Mouse (Mus musculus) midbrain, postnatal 0 days (tissue): Measurements from ENCODE around the gene Zfhx2. TPM values are rescaled to one million over a fixed set of nuclear protein-coding genes. Genes with fewer than 3 reads are reported as not detected.
A peak's percentile ranks its signal among the peaks of the same experiment; 100 is the strongest.

Experiments used
- ATAC-seq: fragments of 200-750 bp; cut with Nextera tagmentation; 2 replicates; pipeline ENCODE4 v1.8.0; 2017; ENCODE audit warnings: moderate number of reproducible peaks, mild to moderate bottlenecking, moderate TSS enrichment, moderate library complexity; ENCODE audit not compliant: low FRiP score
- DNase-seq: peaks from one replicate; pipeline ENCODE4 v3.0.0-alpha.2; 2015; ENCODE audit warnings: low spot score
- H3K27ac ChIP-seq: fragments of 300-500 bp; sonication (generic); 2 replicates; pipeline ENCODE4 v1.5.1; 2014; ENCODE audit warnings: low read depth, mild to moderate bottlenecking, low read length, mixed read lengths
- H3K27me3 ChIP-seq: fragments of 300-500 bp; sonication (generic); 2 replicates; pipeline ENCODE4 v1.6.1; 2014; ENCODE audit warnings: low read length, control low read depth, mixed read lengths; ENCODE audit not compliant: insufficient read depth
- H3K36me3 ChIP-seq: fragments of 300-500 bp; sonication (generic); 2 replicates; pipeline ENCODE4 v1.6.1; 2014; ENCODE audit warnings: low read length, control low read depth, mixed read lengths; ENCODE audit not compliant: insufficient read depth
- H3K4me1 ChIP-seq: fragments of 300-500 bp; sonication (generic); 2 replicates; pipeline ENCODE4 v1.6.1; 2014; ENCODE audit warnings: mild to moderate bottlenecking, control low read depth, antibody characterized with exemption, low read length, mixed read lengths; ENCODE audit not compliant: insufficient read depth
- H3K4me2 ChIP-seq: fragments of 300-500 bp; sonication (generic); 2 replicates; pipeline ENCODE4 v1.6.1; 2014; ENCODE audit warnings: low read depth, mild to moderate bottlenecking, low read length, mixed read lengths; ENCODE audit not compliant: poor library complexity, severe bottlenecking
- H3K4me3 ChIP-seq: fragments of 300-500 bp; sonication (generic); 2 replicates; pipeline ENCODE4 v1.5.1; 2014; ENCODE audit warnings: low read depth, mild to moderate bottlenecking, low read length, moderate library complexity
- H3K9ac ChIP-seq: fragments of 300-500 bp; sonication (generic); replicated peaks from 2 replicates; pipeline ENCODE4 v1.6.1; 2014; ENCODE audit warnings: mild to moderate bottlenecking, low read length, moderate library complexity, mixed read lengths; ENCODE audit not compliant: poor library complexity, severe bottlenecking
- H3K9me3 ChIP-seq: fragments of 300-500 bp; sonication (generic); 2 replicates; pipeline ENCODE4 v1.6.1; 2016; ENCODE audit warnings: low read length, control low read depth
- CTCF ChIP-seq: IDR thresholded peaks from 2 replicates; pipeline ENCODE4 v1.5.1; 2016; ENCODE audit warnings: antibody characterized with exemption, mild to moderate bottlenecking
- WGBS: fragments of 180-500 bp; shearing (Covaris S2); extraction: QIAGEN DNeasy Blood & Tissue Kit; methylation state at CpG from one replicate; pipeline ENCODE4 v1.1.7; 2014; 5-methylcytosine and 5-hydroxymethylcytosine counted together
- polyA plus RNA-seq: library from polyadenylated mRNA; unstranded; fragments of >200 nt; fragmentation: Nextera tagmentation; extraction: Ambion mirVana; gene quantifications from 2 replicates; pipeline ENCODE4 v1.2.1, GENCODE M21; 2015
- total RNA-seq: library from RNA; depleted of rRNA; stranded (reverse); fragments of >200 nt; gene quantifications from 2 replicates; pipeline ENCODE4 v1.2.3, GENCODE M21; 2014; rRNA removed

Zfhx2 gene
- total RNA-seq (16.4 and 18.6 TPM in 2 replicates), polyA plus RNA-seq (11.2 and 14.2 TPM in 2 replicates)

GRCm38 (mm10) chr14:55092011-55092577 is at the start of gene Zfhx2:
Zfhx2 (minus strand) TSS chr14:55092324.
- H3K4me3 ChIP-seq = peak within 1 kb of the TSS; percentile 61
- peak within 1 kb of the TSS; percentile 90 for H3K4me2 ChIP-seq
- DNase-seq (peak; percentile 97), ATAC-seq (peak; percentile 88)
- under 1% methylated on average over 33 of the region's 34 CpGs for WGBS
- peak within 1 kb of the TSS; percentile 93 for H3K27ac ChIP-seq
- H3K9ac ChIP-seq = peak within 1 kb of the TSS; percentile 91
- peaks cover 24% of the 10 kb centered on the region for H3K4me1 ChIP-seq
- H3K36me3 ChIP-seq = no peaks in the 10 kb centered on the region
- no peaks in the 10 kb centered on the region for H3K27me3 ChIP-seq
- TF ChIP-seq CTCF = peak; percentile 37; the same call in 1 of the 2 replicates
- H3K9me3 ChIP-seq = no peaks in the 10 kb centered on the region

- no peak for TF ChIP-seq CTCF
- Histone ChIP-seq H3K27ac (no peak overlapping the region), H3K4me3 (no peak overlapping the region), H3K9me3 (no peaks in the 10 kb centered on the region), H3K9ac (no peak overlapping the region), H3K27me3 (no peaks in the 10 kb centered on the region), H3K36me3 (no peaks in the 10 kb centered on the region), H3K4me1 (no peaks in the 10 kb centered on the region), H3K4me2 (no peak overlapping the region)
- no peak for ATAC-seq
- no peak for DNase-seq
- WGBS = 40% methylated on average over 7 of the region's 7 CpGs
Observed at GRCm38 (mm10) chr14:55139313-55139712, 47.2 kb upstream of the Zfhx2 start.

GRCm38 (mm10) chr14:55135676-55136075 is 43.6 kb upstream of the Zfhx2 start:
- ATAC-seq = no peak
- no peak for TF ChIP-seq CTCF

GRCm38 (mm10) chr14:55126521-55126920 is 34.4 kb upstream of the Zfhx2 start:
- TF ChIP-seq CTCF = no peak
- Histone ChIP-seq H3K36me3 (no peaks in the 10 kb centered on the region), H3K27me3 (no peaks in the 10 kb centered on the region), H3K9me3 (no peaks in the 10 kb centered on the region), H3K4me2 (no peak overlapping the region), H3K27ac (no peak overlapping the region), H3K4me3 (no peak overlapping the region), H3K9ac (no peak overlapping the region), H3K4me1 (peaks cover 9% of the 10 kb centered on the region; the same call in 1 of the 2 replicates)
- WGBS = 54% methylated on average over 7 of the region's 7 CpGs
- ATAC-seq (no peak), DNase-seq (no peak)

More at GRCm38 (mm10) chr14:55135676-55136075, 43.6 kb upstream of the Zfhx2 start:
- WGBS = 62% methylated on average over 8 of the region's 8 CpGs
- H3K9me3 ChIP-seq = no peaks in the 10 kb centered on the region
- H3K4me1 ChIP-seq = no peaks in the 10 kb centered on the region
- H3K27me3 ChIP-seq = no peaks in the 10 kb centered on the region
- no peak for DNase-seq
- no peak overlapping the region for H3K4me3 ChIP-seq
- H3K27ac ChIP-seq = no peak overlapping the region
- no peak overlapping the region for H3K9ac ChIP-seq
- H3K36me3 ChIP-seq = no peaks in the 10 kb centered on the region
- no peak overlapping the region for H3K4me2 ChIP-seq

- H3K4me2 ChIP-seq = no peak overlapping the region
- no peak for TF ChIP-seq CTCF
- H3K4me3 ChIP-seq = no peak overlapping the region
Observed at GRCm38 (mm10) chr14:55125711-55126110, 33.6 kb upstream of the Zfhx2 start.

GRCm38 (mm10) chr14:55122359-55122758 is 30.2 kb upstream of the Zfhx2 start:
- Histone ChIP-seq H3K4me3 (no peak overlapping the region), H3K4me1 (peaks cover 12% of the 10 kb centered on the region), H3K9ac (no peak overlapping the region), H3K27ac (peak overlapping the region; percentile 79), H3K27me3 (no peaks in the 10 kb centered on the region), H3K4me2 (peak overlapping the region; percentile 28), H3K9me3 (no peaks in the 10 kb centered on the region), H3K36me3 (no peaks in the 10 kb centered on the region)
- ATAC-seq (peak; percentile 35), DNase-seq (no peak)
- TF ChIP-seq CTCF = no peak
- WGBS = 8% methylated on average over 8 of the region's 8 CpGs

More at GRCm38 (mm10) chr14:55125711-55126110, 33.6 kb upstream of the Zfhx2 start:
- Histone ChIP-seq H3K4me1 (peaks cover 9% of the 10 kb centered on the region; the same call in 1 of the 2 replicates), H3K27me3 (no peaks in the 10 kb centered on the region), H3K36me3 (no peaks in the 10 kb centered on the region), H3K9ac (no peak overlapping the region), H3K9me3 (no peaks in the 10 kb centered on the region), H3K27ac (no peak overlapping the region)
- ATAC-seq = no peak
- WGBS = 79% methylated on average over 5 of the region's 5 CpGs
- DNase-seq = no peak
